Mouse (Mus musculus) heart, embryonic 14.5 days (tissue): ENCODE results near the gene Brpf1. TPM values are rescaled to one million over a fixed set of nuclear protein-coding genes. Genes with fewer than 3 reads are reported as not detected.

Source experiments
- ATAC-seq: fragments of 200-750 bp; cut with Nextera tagmentation; 2 replicates; pipeline ENCODE4 v1.8.0; 2017; ENCODE audit warnings: low read depth, moderate TSS enrichment; ENCODE audit not compliant: insufficient number of reproducible peaks, insufficient read depth, low FRiP score
- H3K27ac ChIP-seq, 2 experiments: fragments of 200-500 bp in 1 of 2; fragments of 300-500 bp in 1 of 2; sonication (generic) in 1 of 2; replicated peaks in 1 of 2; 2 replicates each; pipeline ENCODE4 v1.5.1; 2012 to 2014; ENCODE audit warnings: low read depth in 2 of 2, low read length in 2 of 2, control low read depth in 1 of 2, mild to moderate bottlenecking in 1 of 2, mixed read lengths in 1 of 2; ENCODE audit not compliant: control insufficient read depth in 1 of 2, insufficient read depth in 1 of 2
- H3K27me3 ChIP-seq: fragments of 300-500 bp; sonication (generic); 2 replicates; pipeline ENCODE4 v1.6.1; 2014; ENCODE audit warnings: mild to moderate bottlenecking, low read length, control low read depth; ENCODE audit not compliant: control insufficient read depth, insufficient read depth
- H3K36me3 ChIP-seq: fragments of 300-500 bp; sonication (generic); 2 replicates; pipeline ENCODE4 v1.6.1; 2014; ENCODE audit warnings: mild to moderate bottlenecking, control low read depth, low read length, mixed read lengths; ENCODE audit not compliant: control insufficient read depth, insufficient read depth
- H3K4me1 ChIP-seq, 2 experiments: fragments of 200-500 bp in 1 of 2; fragments of 300-500 bp in 1 of 2; sonication (generic) in 1 of 2; 2 replicates each; pipeline ENCODE4 v1.6.1; 2012 to 2014; ENCODE audit warnings: low read length in 2 of 2, control low read depth in 1 of 2, mixed read lengths in 1 of 2; ENCODE audit not compliant: control insufficient read depth in 2 of 2, insufficient read depth in 2 of 2
- H3K4me2 ChIP-seq: fragments of 300-500 bp; sonication (generic); 2 replicates; pipeline ENCODE4 v1.6.1; 2014; ENCODE audit warnings: mild to moderate bottlenecking, low read length
- H3K4me3 ChIP-seq, 2 experiments: fragments of 200-500 bp in 1 of 2; fragments of 300-500 bp in 1 of 2; sonication (generic) in 1 of 2; 2 replicates each; pipeline ENCODE4 v1.5.1; 2012 to 2014; ENCODE audit warnings: low read length in 2 of 2, mild to moderate bottlenecking in 2 of 2, control low read depth in 1 of 2, low read depth in 1 of 2, moderate library complexity in 1 of 2; ENCODE audit not compliant: control insufficient read depth in 1 of 2, insufficient read depth in 1 of 2
- H3K9ac ChIP-seq: fragments of 300-500 bp; sonication (generic); 2 replicates; pipeline ENCODE4 v1.6.1; 2014; ENCODE audit warnings: mild to moderate bottlenecking, low read length
- H3K9me3 ChIP-seq: fragments of 300-500 bp; sonication (generic); 2 replicates; pipeline ENCODE4 v1.6.1; 2016; ENCODE audit warnings: low read length, control low read depth; ENCODE audit not compliant: control insufficient read depth
- WGBS: fragments of 180-500 bp; shearing (Covaris S2); extraction: QIAGEN DNeasy Blood & Tissue Kit; methylation state at CpG from one replicate; pipeline ENCODE4 v1.1.7; 2014; 5-methylcytosine and 5-hydroxymethylcytosine counted together
- polyA plus RNA-seq: library from polyadenylated mRNA; unstranded; fragments of >200 nt; fragmentation: Nextera tagmentation; extraction: Ambion mirVana; gene quantifications from 2 replicates; pipeline ENCODE4 v1.2.1, GENCODE M21; 2014

The Brpf1 gene
- polyA plus RNA-seq, 1 experiment from 2014 or later, result 11.8 TPM

DNA sequence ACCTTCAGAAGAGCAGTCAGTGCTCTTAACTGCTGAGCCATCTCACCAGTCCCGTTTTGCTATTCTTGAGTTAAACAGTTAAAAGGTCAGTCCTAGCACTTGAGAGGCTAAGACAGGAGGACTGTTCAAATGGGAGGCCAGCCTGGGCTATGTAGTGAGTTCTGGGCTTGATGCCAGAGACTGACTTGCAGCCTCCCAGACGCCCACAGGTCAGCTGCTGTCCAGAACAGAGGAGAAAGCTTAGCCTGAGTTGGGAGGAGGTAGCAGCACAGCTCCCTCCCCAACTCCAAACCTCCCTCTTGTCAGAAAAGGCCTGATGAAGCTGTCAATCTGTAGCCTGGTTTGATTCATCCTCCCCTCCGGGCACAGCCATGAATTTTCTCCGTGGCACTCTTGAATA, 30.1 kb upstream of the Brpf1 start:
- Histone ChIP-seq H3K9ac (no peak overlapping the region), H3K27me3 (peaks cover 2% of the 10 kb centered on the region; the same call in 1 of the 2 replicates), H3K4me1 (no peaks in the 10 kb centered on the region), H3K4me2 (no peak overlapping the region), H3K36me3 (peaks cover 47% of the 10 kb centered on the region), H3K27ac (no peak overlapping the region), H3K4me3 (no peak overlapping the region), H3K9me3 (no peaks in the 10 kb centered on the region)
- WGBS, result 51% methylated on average over 4 of the region's 4 CpGs
- ATAC-seq, result no peak

DNA sequence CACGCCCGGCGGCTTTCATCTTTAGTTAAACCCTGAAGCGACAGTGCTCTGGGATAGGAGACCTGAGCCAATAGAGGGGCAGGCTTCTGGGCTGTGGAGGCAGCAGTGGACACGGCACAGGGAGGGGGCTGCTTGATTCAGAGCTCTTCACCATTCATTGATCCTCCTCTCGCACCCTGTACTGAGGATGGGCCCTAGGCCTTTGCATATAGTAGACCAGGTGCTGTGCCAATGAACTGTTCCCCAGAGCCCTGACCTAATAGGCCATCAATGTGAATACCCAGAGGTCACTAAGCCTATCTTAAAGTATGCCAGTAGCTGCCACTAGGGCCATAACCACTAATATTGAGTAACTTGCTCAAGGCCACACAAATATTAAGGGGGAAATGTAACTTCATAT, 25.3 kb upstream of the Brpf1 start:
- Histone ChIP-seq H3K9me3 (no peaks in the 10 kb centered on the region), H3K36me3 (0 out of 2 replicates have a peak, but pooled peaks cover 3% of the 10 kb centered on the region), H3K27ac (no peak overlapping the region), H3K27me3 (peaks cover 44% of the 10 kb centered on the region), H3K4me1 (peaks cover 0 to 4% of the 10 kb centered on the region in 2 experiments; a peak in 1 of 4 replicates), H3K9ac (no peak overlapping the region), H3K4me3 (no peak overlapping the region), H3K4me2 (no peak overlapping the region)
- 55% methylated on average over 6 of the region's 6 CpGs for WGBS
- ATAC-seq, result peak; percentile 20; the same call in 1 of the 2 replicates

DNA sequence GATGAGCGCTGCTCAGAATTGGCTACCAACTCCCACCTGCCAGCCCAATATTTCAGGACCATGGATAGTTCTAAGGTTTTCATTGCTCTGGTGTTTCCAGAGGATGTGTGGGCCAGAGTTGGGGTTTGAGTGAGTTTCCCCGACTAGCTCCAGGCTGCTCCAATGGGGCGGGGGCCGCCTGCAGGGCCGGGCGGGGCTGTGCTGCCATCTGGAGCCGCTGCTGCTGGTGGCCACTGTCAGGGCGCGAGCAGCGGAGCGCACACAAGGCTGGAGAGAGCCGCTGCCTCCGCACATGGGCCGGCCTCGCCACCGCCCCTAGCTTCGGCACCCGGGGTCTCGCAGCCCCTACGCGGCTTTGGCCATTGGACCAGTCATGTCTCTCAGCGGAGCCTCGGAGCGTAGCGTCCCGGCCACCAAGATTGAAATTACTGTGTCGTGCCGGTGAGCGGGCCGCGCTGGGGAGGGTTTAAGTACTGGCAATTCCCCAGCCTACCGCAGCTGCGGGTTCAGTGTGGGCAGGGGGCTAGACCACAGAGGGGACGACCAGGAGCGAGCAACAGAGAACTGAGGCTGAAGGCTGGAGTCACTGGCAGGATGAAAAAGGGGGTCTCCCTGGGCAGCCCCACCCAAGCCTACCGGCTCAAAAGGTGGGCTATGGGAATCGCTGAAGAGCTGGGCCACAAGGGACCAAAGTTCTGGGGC, 24.7 kb upstream of the Brpf1 start, which contains the start of gene Cpne9:
Gene Cpne9 (plus strand): TSS at position 207 of the 702 bp plus-strand sequence.
- H3K27me3 ChIP-seq, result peaks cover 44% of the 10 kb centered on the region
- peak within 1 kb of the TSS; percentile 36 for H3K4me2 ChIP-seq
- H3K9ac ChIP-seq, result no peak within 1 kb of the TSS
- peaks cover 0 to 4% of the 10 kb centered on the region in 2 experiments; a peak in 1 of 4 replicates for H3K4me1 ChIP-seq
- no peak within 1 kb of the TSS for H3K4me3 ChIP-seq
- 0 out of 2 replicates have a peak, but pooled peaks cover 2% of the 10 kb centered on the region for H3K36me3 ChIP-seq
- ATAC-seq, result 0 out of 2 replicates have a peak, but pooled peaks have one; percentile 12
- no peak within 1 kb of the TSS for H3K27ac ChIP-seq
- 2% methylated on average over 37 of the region's 37 CpGs for WGBS
- no peaks in the 10 kb centered on the region for H3K9me3 ChIP-seq

DNA sequence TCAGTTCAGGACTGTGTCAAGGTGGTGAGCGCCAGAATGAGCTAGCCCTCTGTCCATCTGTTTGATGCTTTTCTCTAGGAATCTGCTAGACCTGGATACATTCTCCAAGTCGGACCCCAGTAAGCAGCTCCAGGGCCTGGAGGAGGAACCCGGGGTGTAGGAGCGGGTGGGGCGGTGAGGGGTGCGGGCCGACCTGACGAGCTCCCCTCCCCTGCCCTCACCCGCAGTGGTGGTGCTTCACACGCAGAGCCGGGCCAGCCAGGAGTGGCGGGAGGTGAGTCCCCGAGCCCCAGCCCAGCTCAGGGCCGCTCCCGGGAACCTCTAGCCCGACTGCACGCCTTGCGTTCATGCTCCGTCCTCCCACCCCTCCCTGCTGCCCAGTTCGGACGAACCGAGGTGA, 24.0 kb upstream of the Brpf1 start:
- Histone ChIP-seq H3K4me3 (no peak overlapping the region), H3K9ac (no peak overlapping the region), H3K9me3 (no peaks in the 10 kb centered on the region), H3K36me3 (no peaks in the 10 kb centered on the region), H3K27me3 (peaks cover 44% of the 10 kb centered on the region), H3K27ac (no peak overlapping the region), H3K4me2 (no peak overlapping the region), H3K4me1 (peaks cover 0 to 4% of the 10 kb centered on the region in 2 experiments; a peak in 1 of 4 replicates)
- under 1% methylated on average over 22 of the region's 22 CpGs for WGBS
- no peak for ATAC-seq

DNA sequence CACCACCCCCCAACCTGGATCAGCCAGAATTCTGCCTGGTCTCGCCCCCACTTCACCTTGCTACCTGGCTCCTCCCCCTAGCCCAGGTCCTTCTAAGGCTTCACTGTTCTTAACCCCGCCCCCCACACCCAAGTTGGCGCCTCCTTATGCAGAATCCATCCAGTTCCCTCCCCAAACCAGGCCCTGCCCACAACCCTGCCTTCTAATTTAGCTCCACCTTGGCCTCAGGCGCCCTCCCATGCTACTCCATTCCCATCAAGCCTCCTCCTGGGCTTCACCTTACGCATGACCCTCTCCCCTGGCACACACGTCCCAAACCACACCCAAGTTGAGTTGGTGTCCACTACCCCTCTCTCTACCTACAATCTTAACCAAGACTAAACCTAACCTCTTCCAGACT, 23.4 kb upstream of the Brpf1 start:
- no peak overlapping the region for H3K4me2 ChIP-seq
- WGBS, result 4% methylated on average over 6 of the region's 6 CpGs
- H3K4me1 ChIP-seq, result peaks cover 0 to 4% of the 10 kb centered on the region in 2 experiments; a peak in 1 of 4 replicates
- no peak overlapping the region for H3K9ac ChIP-seq
- peaks cover 44% of the 10 kb centered on the region for H3K27me3 ChIP-seq
- no peak for ATAC-seq
- H3K27ac ChIP-seq, result no peak overlapping the region
- no peaks in the 10 kb centered on the region for H3K9me3 ChIP-seq
- H3K4me3 ChIP-seq, result no peak overlapping the region
- no peaks in the 10 kb centered on the region for H3K36me3 ChIP-seq

DNA sequence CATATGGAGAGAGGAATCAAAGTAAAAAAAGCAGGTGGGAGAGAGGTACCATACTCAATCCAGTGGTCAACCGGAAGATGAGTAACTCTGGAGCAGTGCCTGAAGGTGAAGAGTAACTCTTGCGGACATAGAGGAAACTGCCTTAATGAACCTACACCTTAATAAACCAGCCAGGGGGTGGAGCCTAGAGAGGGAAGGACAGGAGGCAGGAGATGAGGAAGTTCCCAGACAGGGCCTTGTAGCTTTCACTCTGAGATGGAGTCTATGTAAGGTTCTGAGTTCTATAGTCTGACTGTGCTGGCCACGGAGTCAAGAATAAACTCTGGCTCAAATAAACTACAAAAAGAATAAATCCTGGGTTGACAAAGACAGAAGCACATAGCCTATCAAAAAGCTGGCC, 22.0 kb upstream of the Brpf1 start:
- no peak overlapping the region for H3K4me3 ChIP-seq
- H3K36me3 ChIP-seq, result no peaks in the 10 kb centered on the region
- peaks cover 44% of the 10 kb centered on the region for H3K27me3 ChIP-seq
- no peak for ATAC-seq
- H3K27ac ChIP-seq, result no peak overlapping the region
- H3K9ac ChIP-seq, result no peak overlapping the region
- WGBS, result 66% methylated on average over 3 of the region's 3 CpGs
- peaks cover 0 to 4% of the 10 kb centered on the region in 2 experiments; a peak in 1 of 4 replicates for H3K4me1 ChIP-seq
- H3K4me2 ChIP-seq, result no peak overlapping the region
- no peaks in the 10 kb centered on the region for H3K9me3 ChIP-seq

DNA sequence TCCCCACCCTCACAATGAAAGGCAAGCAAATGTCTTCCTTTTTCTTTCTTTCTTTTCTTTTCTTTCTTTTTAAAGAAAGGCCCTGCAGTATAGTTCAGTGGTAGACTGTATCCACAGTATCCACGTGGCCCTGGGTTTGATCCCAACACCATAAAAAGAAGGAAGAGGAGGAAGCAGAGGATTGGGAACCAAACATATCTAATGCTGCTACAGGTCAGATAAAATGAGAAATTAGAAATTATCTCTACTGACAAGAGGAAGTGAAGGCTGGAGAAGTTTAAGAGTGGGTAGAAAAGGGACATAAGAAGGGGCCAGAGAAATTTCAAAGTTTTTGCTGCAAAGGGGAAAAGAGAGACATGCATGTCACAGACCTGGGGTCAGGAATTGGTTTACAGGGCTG, 20.6 kb upstream of the Brpf1 start:
- H3K4me2 ChIP-seq, result no peak overlapping the region
- H3K9me3 ChIP-seq, result no peaks in the 10 kb centered on the region
- peaks cover 0 to 4% of the 10 kb centered on the region in 2 experiments; a peak in 1 of 4 replicates for H3K4me1 ChIP-seq
- no peak overlapping the region for H3K9ac ChIP-seq
- H3K4me3 ChIP-seq, result no peak overlapping the region
- 52% methylated on average over 1 of the region's 1 CpGs for WGBS
- peaks cover 44% of the 10 kb centered on the region for H3K27me3 ChIP-seq
- no peaks in the 10 kb centered on the region for H3K36me3 ChIP-seq
- ATAC-seq, result no peak
- no peak overlapping the region for H3K27ac ChIP-seq
